Mouse (Mus musculus): ENCODE results near the gene Gfod2.
A peak's percentile ranks its signal among the peaks of the same experiment; 100 is the strongest.

Gene Gfod2

GRCm38 (mm10) chr8:105758277-105759108, at the start of gene Gfod2:
Gfod2 (minus strand) TSS chr8:105758664.
- peak; percentile 96 to 98 for DNase-seq (ENCODE audit: low spot score in 2 of 2)

- no peak for DNase-seq (ENCODE audit: low spot score in 2 of 2)
Measured at GRCm38 (mm10) chr8:105807766-105808165, 49.3 kb upstream of the Gfod2 start.

- no peak for DNase-seq (ENCODE audit: low spot score in 2 of 2)
Measured at GRCm38 (mm10) chr8:105805964-105806363, 47.5 kb upstream of the Gfod2 start.

GRCm38 (mm10) chr8:105805346-105805745, 46.9 kb upstream of the Gfod2 start:
- no peak for DNase-seq (ENCODE audit: low spot score in 2 of 2)

- DNase-seq (ENCODE audit: low spot score in 2 of 2) = no peak
Measured at GRCm38 (mm10) chr8:105804797-105805196, 46.3 kb upstream of the Gfod2 start.

GRCm38 (mm10) chr8:105801153-105801904, 42.9 kb upstream of the Gfod2 start:
- no peak for DNase-seq (ENCODE audit: low spot score in 2 of 2)

- DNase-seq (ENCODE audit: low spot score in 2 of 2) = peak; percentile 69 to 83
Measured at GRCm38 (mm10) chr8:105799091-105799812, 40.8 kb upstream of the Gfod2 start.

GRCm38 (mm10) chr8:105798408-105798807, 39.9 kb upstream of the Gfod2 start:
- no peak for DNase-seq (ENCODE audit: low spot score in 2 of 2)

- DNase-seq (ENCODE audit: low spot score in 2 of 2) = no peak
Measured at GRCm38 (mm10) chr8:105795785-105796184, 37.3 kb upstream of the Gfod2 start.

GRCm38 (mm10) chr8:105794009-105794598, 35.6 kb upstream of the Gfod2 start:
- DNase-seq (ENCODE audit: low spot score in 2 of 2) = no peak

- DNase-seq (ENCODE audit: low spot score in 2 of 2) = no peak
Measured at GRCm38 (mm10) chr8:105793331-105793730, 34.9 kb upstream of the Gfod2 start.

GRCm38 (mm10) chr8:105789626-105790025, 31.2 kb upstream of the Gfod2 start:
- no peak for DNase-seq (ENCODE audit: low spot score in 2 of 2)

GRCm38 (mm10) chr8:105788927-105789326, 30.5 kb upstream of the Gfod2 start:
- no peak for DNase-seq (ENCODE audit: low spot score in 2 of 2)

GRCm38 (mm10) chr8:105788241-105788640, 29.8 kb upstream of the Gfod2 start:
- DNase-seq (ENCODE audit: low spot score in 2 of 2) = no peak

- no peak for DNase-seq (ENCODE audit: low spot score in 2 of 2)
Measured at GRCm38 (mm10) chr8:105780298-105780697, 21.8 kb upstream of the Gfod2 start.

GRCm38 (mm10) chr8:105777833-105778232, 19.4 kb upstream of the Gfod2 start:
- no peak for DNase-seq (ENCODE audit: low spot score in 2 of 2)

GRCm38 (mm10) chr8:105774498-105774897, 16.0 kb upstream of the Gfod2 start:
- DNase-seq (ENCODE audit: low spot score in 2 of 2) = no peak

GRCm38 (mm10) chr8:105773441-105773861, 15.0 kb upstream of the Gfod2 start:
- DNase-seq (ENCODE audit: low spot score in 2 of 2) = no peak

GRCm38 (mm10) chr8:105771398-105772175, 13.1 kb upstream of the Gfod2 start:
- no peak for DNase-seq (ENCODE audit: low spot score in 2 of 2)

- DNase-seq (ENCODE audit: low spot score in 2 of 2) = peak in 1 of 2 experiments; percentile 18
Measured at GRCm38 (mm10) chr8:105770609-105771008, 12.1 kb upstream of the Gfod2 start.
